Mouse (Mus musculus) c-Kit-positive CD71-negative TER-119-negative erythroid progenitor cells, embryonic 14.5 days (primary cell): ENCODE measurements at regions not wholly inside any gene's neighbourhood (a gene's known extent, or its start where the extent isn't known, plus 50 kb on each side); places are given as distances from the start of the nearest gene placed in this dataset.

Experiments
- DNase-seq: peaks from one replicate; pipeline ENCODE4 v3.0.0-alpha.2; 2013; ENCODE audit warnings: low read depth

DNA sequence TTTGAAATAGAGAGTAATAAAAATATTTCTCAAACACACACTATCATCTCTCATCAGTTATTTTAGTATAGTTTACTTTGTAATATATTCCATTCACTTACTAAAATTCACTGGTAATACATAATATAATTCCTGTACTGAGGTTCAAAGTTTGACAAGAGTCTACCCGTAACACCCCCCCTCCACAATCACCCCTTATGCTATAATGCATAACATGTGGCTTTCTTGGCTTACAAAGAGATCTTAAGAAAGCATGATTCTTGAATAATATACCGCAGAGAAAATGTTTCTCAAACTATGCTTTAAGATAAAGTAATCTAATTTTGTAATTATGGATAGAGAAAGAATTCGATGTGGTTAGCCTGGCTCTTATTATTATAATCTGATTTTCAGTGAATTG lies 539.7 kb downstream of the Gm11232 start:
- no peak for DNase-seq

DNA sequence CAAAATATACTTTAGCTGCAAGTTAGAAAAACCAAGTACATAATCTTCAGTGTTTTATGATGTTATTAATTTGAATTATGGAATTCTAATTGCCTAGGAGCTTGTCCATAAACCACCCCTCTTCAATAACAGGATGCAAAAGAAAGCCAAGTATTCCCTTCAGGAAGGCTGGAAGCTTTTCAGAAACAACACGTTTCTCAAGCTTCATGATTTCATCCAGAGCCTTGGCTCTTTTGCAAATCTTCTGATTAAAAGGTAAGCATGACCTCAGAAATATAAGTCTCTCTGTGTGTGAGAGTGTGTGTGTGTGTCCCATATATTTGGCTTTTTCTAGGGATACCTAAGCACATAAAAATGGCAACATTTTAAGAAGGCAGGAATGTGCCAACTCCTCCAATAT lies 570.0 kb downstream of the Gm11232 start:
- DNase-seq, result no peak

DNA sequence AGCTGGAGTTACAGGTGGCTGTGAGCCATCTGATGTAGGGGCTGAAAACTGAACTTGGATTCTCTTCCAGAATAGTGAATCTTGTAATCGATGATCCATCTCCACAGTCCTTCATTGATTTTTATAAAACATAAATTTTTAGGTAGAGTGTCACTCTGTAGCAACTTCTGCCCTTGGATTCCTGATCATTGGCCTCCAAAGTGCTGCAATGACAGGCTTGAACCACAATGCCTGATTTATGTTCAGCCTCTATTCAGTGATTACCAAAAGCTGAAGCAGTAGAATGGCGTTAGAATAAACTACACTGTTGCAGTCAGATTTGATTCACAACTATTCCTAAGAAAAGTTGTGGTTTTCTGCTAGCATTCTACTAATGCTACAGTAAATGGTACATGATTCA lies 580.1 kb downstream of the Gm11232 start:
- DNase-seq, result no peak

DNA sequence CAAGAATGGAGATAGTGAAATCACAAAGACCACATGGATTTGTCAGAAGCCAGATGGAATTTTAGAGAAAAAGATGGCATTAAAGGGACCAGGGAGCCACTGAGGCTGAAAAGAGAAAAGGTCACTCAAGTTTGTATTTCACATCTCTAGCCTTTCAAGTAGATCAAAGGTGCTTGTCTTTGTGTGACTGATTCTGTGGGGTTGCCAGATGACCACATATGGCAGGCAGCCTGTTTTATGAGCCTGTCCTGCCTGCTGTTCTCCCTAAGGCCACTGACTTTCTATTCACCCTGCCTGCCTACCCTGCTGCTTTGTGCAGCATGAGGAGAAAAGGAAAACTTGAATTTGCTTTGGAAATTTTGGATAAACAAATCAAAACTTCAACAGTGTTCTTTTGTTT lies 592.0 kb downstream of the Gm11232 start:
- no peak for DNase-seq

DNA sequence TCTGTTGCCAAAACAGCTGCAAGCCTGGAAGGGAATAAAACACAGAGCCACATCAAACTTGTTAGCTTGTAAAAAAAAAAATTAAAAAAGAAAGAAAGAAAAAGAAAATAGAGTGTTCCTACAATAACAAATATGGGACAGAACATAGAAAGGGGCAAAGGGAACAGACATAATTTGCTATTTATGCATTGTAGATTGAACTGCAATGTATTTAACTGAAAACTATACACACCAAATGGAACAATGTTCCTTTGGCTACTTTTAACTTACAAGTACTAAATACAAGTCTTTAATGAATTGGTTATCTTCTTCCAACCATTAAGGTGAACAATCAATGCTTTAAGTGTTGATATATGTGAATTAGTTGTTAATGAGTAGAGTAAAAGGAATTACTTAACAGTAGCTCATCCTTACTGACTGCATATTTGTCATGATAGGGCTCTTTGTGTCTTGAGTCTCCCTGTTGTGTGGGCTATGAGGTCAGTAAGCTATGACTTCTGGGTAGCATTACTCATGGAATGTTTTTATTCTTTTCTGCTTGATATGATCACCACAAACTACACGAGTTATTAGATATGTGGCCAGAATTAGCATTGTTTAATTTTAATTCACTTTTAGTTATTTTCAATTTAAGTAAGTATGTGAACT lies 597.0 kb upstream of the Megf9 start:
- DNase-seq, result no peak

DNA sequence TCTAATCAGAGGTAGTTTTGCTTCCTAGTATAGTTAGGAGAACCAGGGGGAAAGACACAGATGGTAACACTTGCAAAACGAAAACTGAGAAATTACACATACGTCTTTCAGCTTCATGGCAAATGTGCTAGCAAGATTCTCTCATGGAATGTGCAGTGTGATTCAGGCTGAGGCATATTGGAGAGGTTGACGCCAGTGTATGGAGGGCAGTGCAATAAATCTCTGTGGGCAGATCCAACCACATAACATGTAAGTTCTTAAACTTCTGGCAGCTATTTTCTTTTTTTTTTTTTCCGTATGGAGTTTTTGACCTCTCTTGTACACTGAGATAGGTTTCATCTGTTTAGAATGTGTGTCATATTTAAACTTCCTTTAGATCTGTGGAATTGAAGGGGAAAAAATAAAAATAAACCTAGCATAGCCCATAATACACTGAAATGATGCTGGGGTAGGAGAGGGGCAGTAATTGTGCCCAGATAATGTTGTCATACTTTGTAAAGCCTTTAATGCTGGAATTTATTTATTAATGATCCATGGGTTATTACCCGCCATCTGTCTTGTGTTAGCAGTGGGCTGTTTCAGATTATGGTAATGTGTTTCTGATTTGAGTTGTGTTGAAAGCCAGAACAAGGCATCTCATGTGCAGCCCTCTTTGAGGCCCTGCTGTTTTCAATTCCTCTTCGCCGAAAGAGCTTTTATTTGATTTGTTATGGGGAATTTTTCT lies 596.3 kb upstream of the Megf9 start:
- DNase-seq, result no peak

DNA sequence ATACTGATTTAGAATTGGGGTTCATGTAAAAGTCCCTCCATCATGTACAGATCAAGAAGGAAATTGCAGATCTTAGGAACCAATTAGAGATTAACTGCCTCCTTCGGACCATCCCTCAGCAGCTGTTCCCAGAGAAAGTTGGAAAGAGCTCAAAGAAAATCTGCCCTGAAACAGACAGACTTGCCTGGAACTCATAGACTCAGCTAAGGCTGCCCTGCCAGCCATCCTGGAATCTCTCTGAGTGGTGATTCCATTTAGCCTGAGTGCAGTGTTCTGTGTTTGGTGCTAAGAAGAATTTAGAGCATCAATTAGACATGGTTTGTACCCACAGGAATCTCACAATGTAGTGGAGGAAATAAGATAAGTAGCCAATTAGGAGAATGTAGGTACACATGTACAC lies 594.5 kb upstream of the Megf9 start:
- DNase-seq, result no peak
